Mouse (Mus musculus) Patski (cell line): ENCODE data around the gene Irf4. TPM values are rescaled to one million over a fixed set of nuclear protein-coding genes. Genes with fewer than 3 reads are reported as not detected.

Experiments
- ATAC-seq: fragments of 100-300 bp; one replicate; pipeline ENCODE4 v1.8.0; 2021
- CTCF ChIA-PET: fragments of 350-600 bp; sonication (Branson Sonifier 250); formaldehyde crosslinking; loops from one replicate; lab custom pipeline; 2022; ENCODE audit warnings: inconsistent platforms; lab: Charles Lee
- POLR2A ChIA-PET: fragments of 350-600 bp; sonication (Branson Sonifier 250); formaldehyde crosslinking; loops from one replicate; lab custom pipeline; 2022; ENCODE audit warnings: antibody characterized with exemption, inconsistent platforms; lab: Charles Lee
- DNase-seq: peaks from one replicate; pipeline ENCODE4 v3.0.0-alpha.2; 2011; ENCODE audit warnings: low read depth, low spot score
- H3K27me3 ChIP-seq: fragments of 371-371 bp; one replicate; pipeline ENCODE4 v1.5.1; 2021
- CTCF ChIP-seq: fragments of 100-300 bp; IDR thresholded peaks from one replicate; pipeline ENCODE4 v1.5.1; 2021
- in situ Hi-C: fragments of 300-500 bp; cut with MboI; formaldehyde crosslinking; loops from 3 replicates; pipeline ENCODE4 v1.11.1; 2018; ENCODE audit warnings: low pct_unique_long_range_greater_than_20kb, mixed read lengths
- polyA plus RNA-seq: library from polyadenylated mRNA; unstranded; gene quantifications from one replicate; pipeline ENCODE4 v1.2.3, GENCODE M21; 2021

Gene Irf4
- polyA plus RNA-seq, 1 experiment from 2014 or later, result 0.15 TPM

- no peak for TF ChIP-seq CTCF
- ChIA-PET POLR2A (interaction anchor here (0.6 kb wide), 1 partner anchor 13 kb away, joined by 5 read pairs; no protein-coding TSS in a partner anchor), CTCF (no interaction called here)
- no peak for ATAC-seq
- no peak for DNase-seq
- no peaks in the 10 kb centered on the region for H3K27me3 ChIP-seq
- in situ Hi-C loops, result no loop called here
These were observed 46.9 kb downstream of the Irf4 start for GRCm38 (mm10) chr13:30795960-30796359.

DNA sequence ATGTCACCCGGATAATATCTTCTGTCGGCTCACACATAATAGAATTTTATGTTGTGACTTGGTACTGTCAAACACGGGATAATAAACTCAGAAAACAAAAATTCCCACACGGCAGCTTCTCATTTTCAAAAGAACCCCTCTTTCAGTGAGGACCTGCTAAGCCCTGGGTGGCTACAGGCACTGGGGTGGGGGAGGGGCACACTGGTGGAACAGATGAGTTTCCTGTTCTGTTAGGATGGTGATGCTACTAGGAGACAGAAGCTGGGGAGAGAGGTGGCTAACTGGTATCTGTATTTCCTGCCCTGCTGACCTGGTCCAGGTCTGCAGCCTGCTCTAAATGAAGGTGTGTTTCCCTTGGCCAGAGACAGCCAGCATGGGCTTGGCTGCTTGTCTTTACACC, 52.9 kb downstream of the Irf4 start:
- CTCF ChIA-PET, result no interaction called here
- H3K27me3 ChIP-seq, result no peaks in the 10 kb centered on the region
- DNase-seq, result no peak
- ATAC-seq, result no peak
- in situ Hi-C loops, result no loop called here
- POLR2A ChIA-PET, result no interaction called here
- TF ChIP-seq CTCF, result no peak

DNA sequence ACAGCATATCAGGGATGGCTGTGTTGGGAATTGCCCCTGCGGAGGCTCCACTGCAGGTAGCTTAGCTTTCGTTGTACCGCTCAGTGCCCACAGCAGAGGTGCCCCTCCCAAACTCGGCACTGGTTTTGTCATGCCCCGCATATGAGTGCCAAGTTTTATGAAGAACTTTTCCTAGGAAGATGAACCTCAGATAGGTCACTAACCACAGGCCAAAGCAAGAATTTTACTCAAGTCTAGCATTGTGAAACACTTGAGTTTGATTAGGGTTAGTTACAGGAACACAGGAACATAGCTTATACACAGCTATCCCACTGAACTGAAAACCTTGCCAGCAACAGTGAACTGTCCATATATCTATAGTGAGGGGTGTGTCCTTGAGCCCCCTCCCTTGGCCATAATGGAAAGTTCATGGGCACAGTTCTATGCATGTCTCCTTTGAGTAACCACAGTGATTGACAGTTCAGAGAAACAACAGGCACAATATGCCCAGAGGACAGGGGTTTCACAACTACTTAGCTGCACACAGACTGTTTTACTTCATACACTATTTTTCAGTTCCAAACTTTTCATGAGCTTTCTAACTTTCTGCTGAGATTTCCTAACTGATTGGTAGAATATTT, 53.4 kb downstream of the Irf4 start:
- no peak for TF ChIP-seq CTCF
- POLR2A ChIA-PET, result no interaction called here
- H3K27me3 ChIP-seq, result no peaks in the 10 kb centered on the region
- no peak for ATAC-seq
- no peak for DNase-seq
- in situ Hi-C loops, result no loop called here
- CTCF ChIA-PET, result no interaction called here

GRCm38 (mm10) chr13:30809240-30809639, 60.2 kb downstream of the Irf4 start:
- no peak for DNase-seq
- TF ChIP-seq CTCF, result no peak
- in situ Hi-C loops, result no loop called here
- no peaks in the 10 kb centered on the region for H3K27me3 ChIP-seq
- CTCF ChIA-PET, result no interaction called here
- POLR2A ChIA-PET, result no interaction called here
- ATAC-seq, result no peak

GRCm38 (mm10) chr13:30813464-30813863, 64.4 kb downstream of the Irf4 start:
- DNase-seq (no peak), ATAC-seq (no peak)
- in situ Hi-C loops, result no loop called here
- TF ChIP-seq CTCF, result no peak
- POLR2A ChIA-PET, result no interaction called here
- CTCF ChIA-PET, result no interaction called here
- H3K27me3 ChIP-seq, result no peaks in the 10 kb centered on the region

DNA sequence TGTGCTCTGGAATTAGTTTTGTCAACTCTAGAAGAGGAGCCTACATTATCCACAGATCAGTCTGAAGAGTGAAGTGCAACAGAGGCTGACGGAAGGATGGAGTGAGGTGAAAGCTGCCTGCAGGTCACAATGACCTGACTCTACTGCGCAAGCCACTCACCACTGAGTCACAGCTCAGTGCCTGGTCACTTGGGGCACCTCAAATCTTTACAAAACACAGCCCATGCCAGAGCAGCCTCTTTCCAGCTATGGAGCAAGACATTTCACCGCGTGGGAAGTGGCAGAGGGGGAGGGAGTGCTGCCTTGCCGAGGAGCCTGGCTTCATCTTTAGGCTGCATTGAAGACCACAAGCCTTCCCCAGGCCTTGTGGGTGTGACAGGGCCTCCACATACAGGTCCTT, 65.2 kb downstream of the Irf4 start:
- in situ Hi-C loops, result no loop called here
- DNase-seq (no peak), ATAC-seq (no peak)
- CTCF ChIA-PET, result interaction anchor here (1.2 kb wide), 1 partner anchor 9 kb away, joined by 3 read pairs; no protein-coding TSS in a partner anchor
- TF ChIP-seq CTCF, result no peak
- POLR2A ChIA-PET, result no interaction called here
- H3K27me3 ChIP-seq, result no peaks in the 10 kb centered on the region

Other genes starting within 250 kb of the Irf4 start
- gene Uqcrfs1, start 203.9 kb upstream of the Irf4 start, polyA plus RNA-seq, result 277 TPM
- 19.7 TPM for gene Dusp22, start 89.2 kb upstream of the Irf4 start, polyA plus RNA-seq
- gene Hus1b, start 198.5 kb downstream of the Irf4 start, polyA plus RNA-seq, result not detected
- gene Exoc2, start 224.9 kb downstream of the Irf4 start, polyA plus RNA-seq, result 32.2 TPM
- gene Gm5447, start 225.0 kb downstream of the Irf4 start, polyA plus RNA-seq, result 0.21 TPM